Mouse (Mus musculus): ENCODE measurements around the gene Plxnb3.

GRCm38 (mm10) chrX:73816596-73817314 lies 59.9 kb downstream of the Plxnb3 start:
- TF ChIP-seq CTCF (IDR thresholded peaks at IDR 0.05; ENCODE audit: low read depth) = no peak
- no peak for TF ChIP-seq EP300 (optimal IDR thresholded peaks at IDR 0.05)
